Mouse (Mus musculus) heart, embryonic 12.5 days (tissue): ENCODE data around the gene Fhod1. TPM values are rescaled to one million over a fixed set of nuclear protein-coding genes. Genes with fewer than 3 reads are reported as not detected.
A peak's percentile ranks its signal among the peaks of the same experiment; 100 is the strongest.

Experiments used
- ATAC-seq: fragments of 200-750 bp; cut with Nextera tagmentation; 2 replicates; pipeline ENCODE4 v1.8.0; 2017; ENCODE audit warnings: moderate TSS enrichment, moderate library complexity; ENCODE audit not compliant: insufficient number of reproducible peaks, low FRiP score
- H3K27ac ChIP-seq: fragments of 300-500 bp; sonication (generic); 2 replicates; pipeline ENCODE4 v1.5.1; 2016; ENCODE audit warnings: mild to moderate bottlenecking, moderate library complexity; ENCODE audit not compliant: poor library complexity, severe bottlenecking
- H3K27me3 ChIP-seq: fragments of 300-500 bp; sonication (generic); replicated peaks from 2 replicates; pipeline ENCODE4 v1.6.1; 2016; ENCODE audit warnings: mild to moderate bottlenecking, moderate library complexity
- H3K36me3 ChIP-seq: fragments of 300-500 bp; sonication (generic); 2 replicates; pipeline ENCODE4 v1.6.1; 2016; ENCODE audit warnings: mild to moderate bottlenecking, moderate library complexity
- H3K4me1 ChIP-seq: fragments of 300-500 bp; sonication (generic); replicated peaks from 2 replicates; pipeline ENCODE4 v1.6.1; 2016; ENCODE audit warnings: mild to moderate bottlenecking
- H3K4me2 ChIP-seq: fragments of 300-500 bp; sonication (generic); 2 replicates; pipeline ENCODE4 v1.6.1; 2016; ENCODE audit warnings: mild to moderate bottlenecking, moderate library complexity
- H3K4me3 ChIP-seq: fragments of 300-500 bp; sonication (generic); 2 replicates; pipeline ENCODE4 v1.5.1; 2016; ENCODE audit warnings: mild to moderate bottlenecking
- H3K9ac ChIP-seq: fragments of 300-500 bp; sonication (generic); 2 replicates; pipeline ENCODE4 v1.6.1; 2016; ENCODE audit warnings: mild to moderate bottlenecking, moderate library complexity
- H3K9me3 ChIP-seq: fragments of 300-500 bp; sonication (generic); replicated peaks from 2 replicates; pipeline ENCODE4 v1.6.1; 2016; ENCODE audit warnings: mild to moderate bottlenecking, moderate library complexity
- WGBS: fragments of 180-500 bp; shearing (Covaris S2); methylation state at CpG from one replicate; pipeline ENCODE4 v1.1.7; 2016; 5-methylcytosine and 5-hydroxymethylcytosine counted together
- microRNA counts: library from miRNA; unstranded; fragments of <30 nt; microRNA quantifications from one replicate; lab custom pipeline; 2017
- microRNA-seq: library from miRNA; unstranded; fragments of <30 nt; microRNA quantifications from one replicate; pipeline ENCODE4, GENCODE M21; 2017
- polyA plus RNA-seq: library from polyadenylated mRNA; unstranded; fragments of >200 nt; fragmentation: Nextera tagmentation; extraction: Ambion mirVana; gene quantifications from 2 replicates; pipeline ENCODE4 v1.2.1, GENCODE M21; 2016

Gene Fhod1
- polyA plus RNA-seq, 1 experiment from 2014 or later: 2.0 TPM

- Histone ChIP-seq H3K27me3 (peaks cover 65% of the 10 kb centered on the region), H3K9ac (no peak overlapping the region), H3K36me3 (peaks cover 13% of the 10 kb centered on the region; the same call in 1 of the 2 replicates), H3K9me3 (no peaks in the 10 kb centered on the region), H3K4me1 (peaks cover 14% of the 10 kb centered on the region), H3K4me3 (no peak overlapping the region), H3K4me2 (no peak overlapping the region), H3K27ac (no peak overlapping the region)
- 82% methylated on average over 12 of the region's 12 CpGs for WGBS
- no peak for ATAC-seq
Observed at GRCm38 (mm10) chr8:105281821-105282220, 65.9 kb downstream of the Fhod1 start.

GRCm38 (mm10) chr8:105280567-105280966 is 67.2 kb downstream of the Fhod1 start:
- no peak for ATAC-seq
- no peak overlapping the region for H3K4me2 ChIP-seq
- H3K36me3 ChIP-seq: peaks cover 13% of the 10 kb centered on the region; the same call in 1 of the 2 replicates
- H3K9me3 ChIP-seq: no peaks in the 10 kb centered on the region
- H3K9ac ChIP-seq: no peak overlapping the region
- H3K4me1 ChIP-seq: peaks cover 25% of the 10 kb centered on the region
- no peak overlapping the region for H3K27ac ChIP-seq
- WGBS: 74% methylated on average over 3 of the region's 3 CpGs
- peaks cover 74% of the 10 kb centered on the region for H3K27me3 ChIP-seq
- H3K4me3 ChIP-seq: no peak overlapping the region

MicroRNAs within 50 kb of the gene (microRNA counts, 519-probe panel; counts per million panel counts)
- 3,942 counts per million, percentile 31 among the panel's probes with 10 or more counts for microRNA mmu-miR-328 (lab: Ali Mortazavi, UCI)

Small RNA genes within 50 kb of the gene (microRNA-seq; reads per million reads assigned to microRNA genes)
- gene Gm27320 (not detected), gene Mir328 (339 reads per million, percentile 68 among the genes with 10 or more reads in this experiment)

Other genes with a start within 250 kb of the Fhod1 start
- gene Ces4a, start 216.2 kb downstream of the Fhod1 start, polyA plus RNA-seq: not detected in 2 replicates
- gene Cbfb, start 177.3 kb downstream of the Fhod1 start, polyA plus RNA-seq: 65.3 and 67.9 TPM in 2 replicates
- gene D230025D16Rik, start 122.8 kb downstream of the Fhod1 start, polyA plus RNA-seq: 18.7 and 18.9 TPM in 2 replicates
- 10.2 and 10.8 TPM in 2 replicates for gene B3gnt9, start 92.8 kb downstream of the Fhod1 start, polyA plus RNA-seq
- gene Tradd, start 83.3 kb downstream of the Fhod1 start, polyA plus RNA-seq: 16.0 and 16.6 TPM in 2 replicates
- 2.2 and 2.6 TPM in 2 replicates for gene Fbxl8, start 83.3 kb downstream of the Fhod1 start, polyA plus RNA-seq
- gene Hsf4, start 78.2 kb downstream of the Fhod1 start, polyA plus RNA-seq: not detected in 2 replicates
- gene Nol3, start 71.8 kb downstream of the Fhod1 start, polyA plus RNA-seq: 1.8 and 2.1 TPM in 2 replicates
- 7.9 and 8.1 TPM in 2 replicates for gene 4931428F04Rik, start 58.1 kb downstream of the Fhod1 start, polyA plus RNA-seq
- gene Exoc3l, start 51.9 kb downstream of the Fhod1 start, polyA plus RNA-seq: 16.1 and 19.5 TPM in 2 replicates
- 60.8 and 64.1 TPM in 2 replicates for gene E2f4, start 50.3 kb downstream of the Fhod1 start, polyA plus RNA-seq
- gene Elmo3, start 42.4 kb downstream of the Fhod1 start, polyA plus RNA-seq: 2.8 and 3.3 TPM in 2 replicates
- 1.3 TPM in 2 replicates for gene Lrrc29, start 21.7 kb downstream of the Fhod1 start, polyA plus RNA-seq
- 73.5 and 80.7 TPM in 2 replicates for gene Tmem208, start 21.6 kb downstream of the Fhod1 start, polyA plus RNA-seq
- 1.6 and 2.0 TPM in 2 replicates for gene Slc9a5, start 890 bp upstream of the Fhod1 start, polyA plus RNA-seq
- gene Plekhg4, start 25.3 kb upstream of the Fhod1 start, polyA plus RNA-seq: 0.23 TPM in 1 of 2 replicates, not detected in the other
- gene Kctd19, start 65.5 kb upstream of the Fhod1 start, polyA plus RNA-seq: not detected in 2 replicates
- gene Lrrc36, start 65.6 kb upstream of the Fhod1 start, polyA plus RNA-seq: 0.13 TPM in 1 of 2 replicates, not detected in the other
- gene Tppp3, start 123.6 kb upstream of the Fhod1 start, polyA plus RNA-seq: 13.8 and 14.4 TPM in 2 replicates
- 23.1 and 23.3 TPM in 2 replicates for gene Zdhhc1, start 148.9 kb upstream of the Fhod1 start, polyA plus RNA-seq
- 1.7 and 1.9 TPM in 2 replicates for gene Hsd11b2, start 170.8 kb upstream of the Fhod1 start, polyA plus RNA-seq
- gene Atp6v0d1, start 218.1 kb upstream of the Fhod1 start, polyA plus RNA-seq: 51.4 and 52.9 TPM in 2 replicates